Mouse (Mus musculus): ENCODE measurements at regions not wholly inside any gene's neighbourhood (a gene's known extent, or its start where the extent isn't known, plus 50 kb on each side); places are given as distances from the start of the nearest gene placed in this dataset.

GRCm38 (mm10) chr12:92365926-92366325 is 517.0 kb upstream of the Sel1l start:
- TF ChIP-seq CTCF (IDR thresholded peaks at IDR 0.05; ENCODE audit: extremely low read depth, insufficient read depth, insufficient read length, insufficient replicate concordance) = no peak
- no peak for TF ChIP-seq POLR2A (IDR thresholded peaks at IDR 0.05; ENCODE audit: low read depth, low read length)
